Mouse (Mus musculus) ES-E14 (cell line): ENCODE data around the gene Mrgpra2a.
"Not testable (repeated sequence)": the region's sequence is repeated elsewhere in the genome, so short reads cannot be mapped to it uniquely, and the experiment has no call there.

Experiments
- HCFC1 ChIP-seq: IDR thresholded peaks from 2 replicates; pipeline ENCODE4 v1.6.1; 2012; ENCODE audit warnings: low read length, inconsistent platforms, borderline replicate concordance; ENCODE audit not compliant: insufficient read depth
- MAFK ChIP-seq: IDR thresholded peaks from 2 replicates; pipeline ENCODE4 v1.6.1; 2014; ENCODE audit warnings: mild to moderate bottlenecking, low read depth, low read length, inconsistent platforms; ENCODE audit not compliant: insufficient read depth
- ZNF384 ChIP-seq: IDR thresholded peaks from 2 replicates; pipeline ENCODE4 v1.6.1; 2012; ENCODE audit warnings: low read depth, low read length, inconsistent platforms

DNA sequence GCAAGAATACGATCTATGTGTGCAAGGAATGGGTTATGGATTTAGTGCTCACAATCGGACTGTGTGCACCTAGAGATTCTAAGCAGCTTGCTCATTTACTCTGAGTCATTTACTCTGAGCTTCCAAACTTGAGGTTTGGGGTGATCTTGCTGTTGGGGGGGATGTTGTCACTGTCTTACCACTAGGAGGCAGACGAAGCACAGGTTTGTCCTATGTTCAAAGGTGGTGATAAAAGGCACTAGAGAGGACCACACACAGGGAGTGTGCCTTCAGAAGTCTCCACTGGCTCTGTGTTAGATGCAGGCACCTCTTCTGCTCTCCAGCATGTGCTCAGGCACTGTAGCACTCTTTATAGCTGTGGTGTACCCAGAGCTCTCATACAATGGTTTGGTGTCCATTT, 22.0 kb upstream of the Mrgpra2a start:
- not testable (repeated sequence) for TF ChIP-seq ZNF384, HCFC1, MAFK
